Mouse (Mus musculus): ENCODE results near the gene Krt84.
"Not testable (repeated sequence)": the region's sequence is repeated elsewhere in the genome, so short reads cannot be mapped to it uniquely, and the experiment has no call there.

Krt84 gene

GRCm38 (mm10) chr15:101519792-101520191 lies 12.8 kb downstream of the Krt84 start:
- Histone ChIP-seq H3K9me3 (ENCODE audit: low read length) (peaks cover 10% of the 10 kb centered on the region; the same call in 1 of the 2 replicates), H3K27me3 (ENCODE audit: insufficient read depth, low read length) (peaks cover 11% of the 10 kb centered on the region)
- TF ChIP-seq CTCF (conservative IDR thresholded peaks at IDR 0.05; ENCODE audit: low read length) (peak; percentile 57), POU5F1 (IDR thresholded peaks at IDR 0.05; ENCODE audit: borderline replicate concordance, low read length) (no peak)

GRCm38 (mm10) chr15:101517161-101517560 lies 15.5 kb downstream of the Krt84 start, which contains the start of gene Gm49425:
Gene Gm49425, minus strand, starts transcription at chr15:101517261.
- not testable (repeated sequence) for H3K36me3 ChIP-seq (ENCODE audit: insufficient read depth, low read length); H3K4me3 ChIP-seq (replicated peaks; ENCODE audit: low read length); H3K9me3 ChIP-seq (ENCODE audit: low read length); H3K4me1 ChIP-seq (replicated peaks; ENCODE audit: low read depth, low read length)
- peaks cover 11% of the 10 kb centered on the region for H3K27me3 ChIP-seq (ENCODE audit: insufficient read depth, low read length)

More at GRCm38 (mm10) chr15:101519792-101520191, 12.8 kb downstream of the Krt84 start:
- Histone ChIP-seq H3K36me3 (ENCODE audit: insufficient read depth, low read length) (no peaks in the 10 kb centered on the region), H3K4me1 (replicated peaks; ENCODE audit: low read depth, low read length) (no peaks in the 10 kb centered on the region), H3K4me3 (replicated peaks; ENCODE audit: low read length) (no peak overlapping the region)

- Histone ChIP-seq H3K4me3 (replicated peaks; ENCODE audit: low read length) (no peak overlapping the region), H3K4me1 (replicated peaks; ENCODE audit: low read depth, low read length) (no peaks in the 10 kb centered on the region), H3K36me3 (ENCODE audit: insufficient read depth, low read length) (no peaks in the 10 kb centered on the region), H3K9me3 (ENCODE audit: low read length) (no peaks in the 10 kb centered on the region), H3K27me3 (ENCODE audit: insufficient read depth, low read length) (peaks cover 7% of the 10 kb centered on the region)
- no peak for TF ChIP-seq CTCF (conservative IDR thresholded peaks at IDR 0.05; ENCODE audit: low read length)
- TF ChIP-seq POU5F1 (IDR thresholded peaks at IDR 0.05; ENCODE audit: borderline replicate concordance, low read length): no peak
- no peak for TF ChIP-seq NANOG (IDR thresholded peaks at IDR 0.05; ENCODE audit: borderline replicate concordance, low read length)
Observed at GRCm38 (mm10) chr15:101508247-101508646, 24.4 kb downstream of the Krt84 start.

DNA sequence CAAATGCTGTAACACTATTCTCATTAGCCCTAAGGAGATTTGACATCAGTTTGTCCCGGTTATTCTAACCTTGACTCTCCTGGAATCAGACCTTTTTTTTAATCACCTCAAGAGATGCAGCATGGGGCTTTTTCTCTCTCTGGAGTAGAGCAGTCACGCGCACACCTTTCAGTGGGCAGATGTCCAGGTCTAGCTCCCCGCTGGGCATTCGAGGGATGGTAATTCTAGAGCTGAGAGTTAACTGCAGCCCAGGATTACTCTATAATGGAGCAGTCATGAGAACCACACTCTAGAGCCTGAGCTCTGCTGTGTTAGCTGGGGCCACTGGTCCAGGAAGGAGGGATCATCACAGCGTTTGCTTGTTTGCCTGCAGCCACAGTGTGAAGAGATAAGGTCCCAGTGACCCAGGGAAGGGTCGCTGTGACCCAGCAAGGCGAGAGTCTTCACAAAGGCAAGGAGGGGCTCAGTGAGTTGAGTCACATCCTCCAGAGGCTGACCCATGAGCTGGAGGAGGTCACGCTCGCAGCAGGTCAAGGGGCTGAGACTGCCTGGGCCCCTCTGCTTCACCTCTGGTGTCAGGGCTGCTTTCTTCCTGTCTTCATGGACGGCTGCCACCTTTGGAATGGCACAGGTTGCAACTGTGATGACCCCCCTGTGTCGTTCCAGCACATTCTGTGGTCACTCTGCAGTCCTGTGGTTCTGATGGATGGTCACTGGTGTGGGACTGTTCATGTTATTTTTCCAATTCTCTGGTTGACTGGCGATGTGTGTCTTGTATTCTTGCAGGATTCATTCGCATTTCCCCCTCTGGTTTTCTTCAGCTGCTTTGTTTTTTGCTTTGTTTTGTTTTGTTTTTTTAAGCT lies 25.5 kb downstream of the Krt84 start:
- Histone ChIP-seq H3K36me3 (ENCODE audit: insufficient read depth, low read length) (no peaks in the 10 kb centered on the region), H3K9me3 (ENCODE audit: low read length) (no peaks in the 10 kb centered on the region), H3K4me3 (replicated peaks; ENCODE audit: low read length) (no peak overlapping the region), H3K4me1 (replicated peaks; ENCODE audit: low read depth, low read length) (no peaks in the 10 kb centered on the region), H3K27me3 (ENCODE audit: insufficient read depth, low read length) (peaks cover 10% of the 10 kb centered on the region)
- no peak for TF ChIP-seq CTCF (conservative IDR thresholded peaks at IDR 0.05; ENCODE audit: low read length)
- no peak for TF ChIP-seq POU5F1 (IDR thresholded peaks at IDR 0.05; ENCODE audit: borderline replicate concordance, low read length)
- no peak for TF ChIP-seq NANOG (IDR thresholded peaks at IDR 0.05; ENCODE audit: borderline replicate concordance, low read length)

GRCm38 (mm10) chr15:101497181-101497580 lies 35.4 kb downstream of the Krt84 start:
- H3K4me3 ChIP-seq (replicated peaks; ENCODE audit: low read length): no peak overlapping the region
- TF ChIP-seq CTCF (conservative IDR thresholded peaks at IDR 0.05; ENCODE audit: low read length) (peak; percentile 40), NANOG (IDR thresholded peaks at IDR 0.05; ENCODE audit: borderline replicate concordance, low read length) (no peak)
- H3K4me1 ChIP-seq (replicated peaks; ENCODE audit: low read depth, low read length): peaks cover 17% of the 10 kb centered on the region
- peaks cover 18% of the 10 kb centered on the region for H3K27me3 ChIP-seq (ENCODE audit: insufficient read depth, low read length)
- no peaks in the 10 kb centered on the region for H3K36me3 ChIP-seq (ENCODE audit: insufficient read depth, low read length)
- no peaks in the 10 kb centered on the region for H3K9me3 ChIP-seq (ENCODE audit: low read length)

DNA sequence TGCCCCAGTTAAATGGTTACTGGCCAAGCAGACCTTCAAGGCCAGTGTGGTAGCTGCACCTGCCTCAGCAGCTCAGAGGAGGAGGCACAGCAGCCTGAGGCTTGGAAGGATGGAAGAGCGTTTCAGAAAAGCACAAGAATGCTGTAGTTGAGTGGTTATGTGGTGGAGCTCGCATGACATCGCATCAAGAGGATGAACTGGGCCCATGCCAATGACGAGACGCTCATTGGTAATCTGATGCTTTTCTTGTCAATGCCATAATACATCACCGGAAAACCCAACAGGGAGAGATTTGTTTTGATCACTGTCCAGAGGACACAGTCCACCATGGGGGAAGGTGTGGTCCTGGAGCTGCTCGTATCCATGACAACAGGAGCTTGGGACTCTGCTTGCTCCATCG lies 37.4 kb downstream of the Krt84 start:
- no peaks in the 10 kb centered on the region for H3K9me3 ChIP-seq (ENCODE audit: low read length)
- no peak for TF ChIP-seq POU5F1 (IDR thresholded peaks at IDR 0.05; ENCODE audit: borderline replicate concordance, low read length)
- no peak for TF ChIP-seq CTCF (conservative IDR thresholded peaks at IDR 0.05; ENCODE audit: low read length)
- TF ChIP-seq NANOG (IDR thresholded peaks at IDR 0.05; ENCODE audit: borderline replicate concordance, low read length): no peak
- H3K27me3 ChIP-seq (ENCODE audit: insufficient read depth, low read length): peaks cover 19% of the 10 kb centered on the region; the same call in 1 of the 2 replicates
- H3K4me3 ChIP-seq (replicated peaks; ENCODE audit: low read length): no peak overlapping the region
- H3K36me3 ChIP-seq (ENCODE audit: insufficient read depth, low read length): no peaks in the 10 kb centered on the region
- H3K4me1 ChIP-seq (replicated peaks; ENCODE audit: low read depth, low read length): peaks cover 17% of the 10 kb centered on the region

DNA sequence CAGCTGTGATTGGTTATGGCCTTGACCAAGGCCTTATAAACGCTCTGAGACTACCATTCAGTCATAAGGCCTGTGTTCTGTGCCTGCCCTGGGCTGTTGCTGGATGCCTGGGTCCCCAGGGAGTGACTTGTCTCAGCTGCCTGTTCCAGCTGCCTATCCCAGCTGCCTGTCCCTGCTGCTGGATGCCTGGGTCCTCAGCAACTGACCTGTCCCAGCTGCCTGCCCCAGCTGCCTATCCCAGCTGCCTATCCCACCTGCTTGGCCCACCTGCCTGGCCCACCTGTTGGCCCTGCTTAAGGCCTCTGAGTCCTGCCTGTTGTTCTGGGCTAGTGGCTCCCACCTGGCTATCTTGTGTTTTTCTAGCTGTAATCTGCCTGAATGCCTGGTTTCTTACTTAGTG lies 38.4 kb downstream of the Krt84 start:
- H3K27me3 ChIP-seq (ENCODE audit: insufficient read depth, low read length): peaks cover 19% of the 10 kb centered on the region; the same call in 1 of the 2 replicates
- peaks cover 17% of the 10 kb centered on the region for H3K4me1 ChIP-seq (replicated peaks; ENCODE audit: low read depth, low read length)
- H3K36me3 ChIP-seq (ENCODE audit: insufficient read depth, low read length): no peaks in the 10 kb centered on the region
- H3K9me3 ChIP-seq (ENCODE audit: low read length): no peaks in the 10 kb centered on the region
- TF ChIP-seq CTCF (conservative IDR thresholded peaks at IDR 0.05; ENCODE audit: low read length) (no peak), NANOG (IDR thresholded peaks at IDR 0.05; ENCODE audit: borderline replicate concordance, low read length) (no peak), POU5F1 (IDR thresholded peaks at IDR 0.05; ENCODE audit: borderline replicate concordance, low read length) (no peak)
- H3K4me3 ChIP-seq (replicated peaks; ENCODE audit: low read length): no peak overlapping the region

DNA sequence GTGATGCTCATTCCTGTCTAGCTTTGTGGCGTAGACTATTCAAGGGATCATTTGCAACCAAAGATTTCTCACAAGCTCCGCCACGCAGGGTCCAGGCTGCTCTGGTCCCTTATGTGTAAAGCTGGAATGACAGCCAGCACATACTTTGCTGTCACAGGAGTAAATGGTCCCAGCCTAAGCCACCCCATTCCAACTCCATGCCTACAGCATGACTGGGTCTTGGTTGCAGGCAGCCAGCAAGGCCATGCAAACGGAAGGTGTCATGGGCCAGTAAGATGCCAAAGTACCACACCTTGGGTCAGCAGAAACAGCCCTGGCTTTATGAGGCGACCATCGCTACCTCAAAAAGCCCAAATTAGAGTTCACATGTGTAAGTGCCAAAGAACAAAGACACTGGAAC lies 38.9 kb downstream of the Krt84 start:
- Histone ChIP-seq H3K4me3 (replicated peaks; ENCODE audit: low read length) (no peak overlapping the region), H3K4me1 (replicated peaks; ENCODE audit: low read depth, low read length) (peaks cover 17% of the 10 kb centered on the region), H3K27me3 (ENCODE audit: insufficient read depth, low read length) (peaks cover 19% of the 10 kb centered on the region; the same call in 1 of the 2 replicates), H3K36me3 (ENCODE audit: insufficient read depth, low read length) (no peaks in the 10 kb centered on the region), H3K9me3 (ENCODE audit: low read length) (peaks cover 2% of the 10 kb centered on the region; the same call in 1 of the 2 replicates)
- no peak for TF ChIP-seq NANOG (IDR thresholded peaks at IDR 0.05; ENCODE audit: borderline replicate concordance, low read length)
- no peak for TF ChIP-seq CTCF (conservative IDR thresholded peaks at IDR 0.05; ENCODE audit: low read length)
- TF ChIP-seq POU5F1 (IDR thresholded peaks at IDR 0.05; ENCODE audit: borderline replicate concordance, low read length): no peak

- H3K4me1 ChIP-seq (replicated peaks; ENCODE audit: low read depth, low read length): peaks cover 17% of the 10 kb centered on the region
- peaks cover 19% of the 10 kb centered on the region; the same call in 1 of the 2 replicates for H3K27me3 ChIP-seq (ENCODE audit: insufficient read depth, low read length)
- no peaks in the 10 kb centered on the region for H3K36me3 ChIP-seq (ENCODE audit: insufficient read depth, low read length)
- TF ChIP-seq NANOG (IDR thresholded peaks at IDR 0.05; ENCODE audit: borderline replicate concordance, low read length) (no peak), CTCF (conservative IDR thresholded peaks at IDR 0.05; ENCODE audit: low read length) (no peak), POU5F1 (IDR thresholded peaks at IDR 0.05; ENCODE audit: borderline replicate concordance, low read length) (no peak)
- H3K4me3 ChIP-seq (replicated peaks; ENCODE audit: low read length): no peak overlapping the region
- peaks cover 12% of the 10 kb centered on the region for H3K9me3 ChIP-seq (ENCODE audit: low read length)
Observed at GRCm38 (mm10) chr15:101492718-101493117, 39.9 kb downstream of the Krt84 start.

All from E14TG2a.4 (cell line).